Mouse (Mus musculus) embryonic fibroblast, embryonic 13.5 days (primary cell): ENCODE results near the gene Tubb2b.

Experiments
- CTCF ChIP-seq: IDR thresholded peaks from 2 replicates; pipeline ENCODE4 v1.5.1; 2011; ENCODE audit warnings: mild to moderate bottlenecking, control low read depth, low read length, moderate library complexity, borderline replicate concordance; ENCODE audit not compliant: insufficient read depth
- POLR2A ChIP-seq: IDR thresholded peaks from 2 replicates; pipeline ENCODE4 v1.6.1; 2011; ENCODE audit warnings: low read depth, mild to moderate bottlenecking, control low read depth, low read length, moderate library complexity

DNA sequence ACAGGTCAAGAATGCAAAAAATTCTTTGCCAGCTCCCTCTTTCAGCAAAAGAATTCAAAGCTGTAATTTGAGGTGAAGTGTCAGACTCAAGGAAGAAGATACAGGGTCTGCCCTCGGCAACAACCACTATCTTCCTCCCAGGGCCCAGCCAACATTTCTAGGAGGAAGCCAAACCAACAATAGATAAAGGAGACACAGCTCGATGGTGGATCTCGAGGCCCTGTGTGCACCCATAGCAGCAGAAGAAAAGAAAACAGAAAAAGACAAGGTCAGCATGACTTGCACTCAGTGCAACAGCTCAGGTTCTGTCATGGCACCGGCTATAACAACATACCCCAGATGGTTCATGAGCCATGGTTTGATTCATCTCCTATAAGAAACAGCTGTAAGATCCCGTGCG lies 13.8 kb downstream of the Tubb2b start:
- TF ChIP-seq POLR2A (no peak), CTCF (no peak)
